Mouse (Mus musculus) liver, adult 2 months (tissue): ENCODE results near the gene Cul9. TPM values are rescaled to one million over a fixed set of nuclear protein-coding genes. Genes with fewer than 3 reads are reported as not detected.

Source experiments
- DNase-seq: peaks from one replicate; pipeline ENCODE4 v3.0.0-alpha.2; 2011; ENCODE audit warnings: low read depth, low spot score; ENCODE audit errors: extremely low read depth
- H3K27ac ChIP-seq: fragments of 200-500 bp; replicated peaks from 2 replicates; pipeline ENCODE4 v1.5.1; 2012; ENCODE audit warnings: low read depth, mild to moderate bottlenecking, control low read depth, inconsistent platforms, low read length; ENCODE audit not compliant: insufficient read depth
- H3K27me3 ChIP-seq: fragments of 200-500 bp; 2 replicates; pipeline ENCODE4 v1.6.1; 2012; ENCODE audit warnings: mild to moderate bottlenecking, moderate library complexity, low read length, inconsistent platforms; ENCODE audit not compliant: control insufficient read depth, insufficient read depth
- H3K36me3 ChIP-seq: fragments of 200-500 bp; 2 replicates; pipeline ENCODE4 v1.6.1; 2012; ENCODE audit warnings: low read length, inconsistent platforms; ENCODE audit not compliant: control insufficient read depth, insufficient read depth
- H3K4me1 ChIP-seq: fragments of 200-500 bp; 2 replicates; pipeline ENCODE4 v1.6.1; 2011; ENCODE audit warnings: low read length; ENCODE audit not compliant: control insufficient read depth, insufficient read depth
- H3K4me3 ChIP-seq: fragments of 200-500 bp; 2 replicates; pipeline ENCODE4 v1.5.1; 2011; ENCODE audit warnings: low read depth, mild to moderate bottlenecking, control low read depth, low read length, moderate library complexity; ENCODE audit not compliant: insufficient read depth
- H3K79me2 ChIP-seq: fragments of 200-500 bp; 2 replicates; pipeline ENCODE4 v1.6.1; 2012; ENCODE audit warnings: inconsistent platforms, mild to moderate bottlenecking, low read length, moderate library complexity; ENCODE audit not compliant: control insufficient read depth, insufficient read depth
- H3K9ac ChIP-seq: fragments of 200-500 bp; 2 replicates; pipeline ENCODE4 v1.6.1; 2012; ENCODE audit warnings: low read depth, mild to moderate bottlenecking, control low read depth, inconsistent platforms, low read length
- CTCF ChIP-seq: fragments of 200-500 bp; IDR thresholded peaks from 2 replicates; pipeline ENCODE4 v1.5.1; 2011; ENCODE audit warnings: low read depth, low read length, control low read depth
- POLR2A ChIP-seq: fragments of 200-500 bp; IDR thresholded peaks from 2 replicates; pipeline ENCODE4 v1.6.1; 2011; ENCODE audit warnings: low read length, control low read depth; ENCODE audit not compliant: insufficient read depth; ENCODE audit errors: extremely low read depth
- WGBS: fragments of 180-500 bp; shearing (Covaris S2); methylation state at CpG from one replicate; pipeline ENCODE4 v1.1.7; 2018; 5-methylcytosine and 5-hydroxymethylcytosine counted together
- polyA plus RNA-seq: library from polyadenylated mRNA; depleted of rRNA; stranded (reverse); fragments of >200 nt; gene quantifications from 2 replicates; pipeline ENCODE4 v1.2.3, GENCODE M21; 2012
- total RNA-seq: library from RNA; depleted of rRNA; stranded (reverse); fragments of >200 nt; gene quantifications from 2 replicates; pipeline ENCODE4 v1.2.3, GENCODE M21; 2014

Gene Cul9
- total and polyA plus RNA-seq, 2 experiments, result 4.1 to 10.1 TPM

GRCm38 (mm10) chr17:46589635-46590314 lies 43.6 kb upstream of the Cul9 start:
- Histone ChIP-seq H3K4me1 (no peaks in the 10 kb centered on the region; the same call in 1 of the 2 replicates), H3K27me3 (no peaks in the 10 kb centered on the region), H3K36me3 (no peaks in the 10 kb centered on the region), H3K79me2 (no peaks in the 10 kb centered on the region), H3K27ac (no peak overlapping the region), H3K4me3 (no peak overlapping the region), H3K9ac (no peak overlapping the region)
- WGBS, result 77% methylated on average over 16 of the region's 16 CpGs
- peak; percentile 17 for DNase-seq
- no peak for TF ChIP-seq CTCF
- TF ChIP-seq POLR2A, result no peak

DNA sequence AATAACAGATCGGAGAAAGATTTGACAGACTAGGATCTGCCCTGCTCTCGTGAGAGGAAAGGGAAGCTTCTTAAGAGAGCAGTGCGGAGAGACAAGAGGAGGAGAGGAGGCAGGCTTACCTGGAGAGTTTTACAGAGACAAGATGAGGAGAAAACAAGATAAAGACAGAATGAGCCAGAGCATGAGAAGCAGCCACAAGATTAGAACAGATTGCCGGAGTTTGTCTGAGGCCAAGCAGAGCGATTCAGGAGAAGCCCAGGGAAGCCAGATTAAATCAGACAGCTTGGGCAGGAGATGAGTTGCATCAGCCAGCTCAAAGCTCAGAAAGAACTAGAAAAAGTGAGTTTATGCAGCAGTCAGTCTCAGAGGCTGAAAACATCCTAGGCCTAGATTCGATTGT lies 42.7 kb upstream of the Cul9 start:
- TF ChIP-seq POLR2A, result no peak
- TF ChIP-seq CTCF, result no peak
- Histone ChIP-seq H3K4me1 (no peaks in the 10 kb centered on the region; the same call in 1 of the 2 replicates), H3K27ac (no peak overlapping the region), H3K27me3 (no peaks in the 10 kb centered on the region), H3K9ac (no peak overlapping the region), H3K4me3 (no peak overlapping the region), H3K79me2 (no peaks in the 10 kb centered on the region), H3K36me3 (no peaks in the 10 kb centered on the region)
- no peak for DNase-seq
- 92% methylated on average over 6 of the region's 6 CpGs for WGBS

GRCm38 (mm10) chr17:46588173-46588572 lies 42.0 kb upstream of the Cul9 start:
- Histone ChIP-seq H3K79me2 (no peaks in the 10 kb centered on the region), H3K36me3 (no peaks in the 10 kb centered on the region), H3K4me3 (no peak overlapping the region), H3K27me3 (no peaks in the 10 kb centered on the region), H3K4me1 (no peaks in the 10 kb centered on the region; the same call in 1 of the 2 replicates), H3K27ac (no peak overlapping the region), H3K9ac (no peak overlapping the region)
- no peak for DNase-seq
- WGBS, result 79% methylated on average over 9 of the region's 9 CpGs
- TF ChIP-seq CTCF (no peak), POLR2A (no peak)

GRCm38 (mm10) chr17:46586327-46586726 lies 40.1 kb upstream of the Cul9 start:
- Histone ChIP-seq H3K79me2 (no peaks in the 10 kb centered on the region), H3K4me1 (no peaks in the 10 kb centered on the region; the same call in 1 of the 2 replicates), H3K36me3 (no peaks in the 10 kb centered on the region), H3K9ac (no peak overlapping the region), H3K4me3 (no peak overlapping the region), H3K27ac (no peak overlapping the region), H3K27me3 (no peaks in the 10 kb centered on the region)
- WGBS, result 90% methylated on average over 8 of the region's 8 CpGs
- no peak for DNase-seq
- TF ChIP-seq POLR2A, result no peak
- no peak for TF ChIP-seq CTCF

DNA sequence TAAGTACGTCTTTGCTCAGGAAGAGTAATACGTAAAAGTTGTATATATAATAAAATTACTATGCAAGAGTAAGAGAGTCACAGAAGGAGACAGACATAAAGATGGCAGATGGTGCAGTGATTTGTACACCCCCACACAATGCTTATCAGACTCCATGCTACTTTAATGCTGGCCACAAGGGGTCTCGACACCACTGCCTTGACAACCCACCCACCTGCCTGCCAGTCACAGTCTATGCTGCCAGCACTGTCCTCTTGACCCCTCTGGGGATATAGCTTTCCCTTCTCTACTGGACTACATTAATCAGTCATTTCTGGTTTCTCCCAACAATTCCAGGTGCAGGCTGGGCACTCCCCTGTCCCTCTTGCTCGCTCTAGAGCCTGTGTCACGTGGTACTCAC lies 32.5 kb upstream of the Cul9 start:
- H3K27ac ChIP-seq, result no peak overlapping the region
- TF ChIP-seq CTCF (no peak), POLR2A (no peak)
- 79% methylated on average over 5 of the region's 5 CpGs for WGBS
- H3K27me3 ChIP-seq, result no peaks in the 10 kb centered on the region
- no peaks in the 10 kb centered on the region for H3K36me3 ChIP-seq
- no peak overlapping the region for H3K4me3 ChIP-seq
- H3K9ac ChIP-seq, result no peak overlapping the region
- H3K4me1 ChIP-seq, result no peaks in the 10 kb centered on the region
- no peaks in the 10 kb centered on the region for H3K79me2 ChIP-seq
- no peak for DNase-seq

DNA sequence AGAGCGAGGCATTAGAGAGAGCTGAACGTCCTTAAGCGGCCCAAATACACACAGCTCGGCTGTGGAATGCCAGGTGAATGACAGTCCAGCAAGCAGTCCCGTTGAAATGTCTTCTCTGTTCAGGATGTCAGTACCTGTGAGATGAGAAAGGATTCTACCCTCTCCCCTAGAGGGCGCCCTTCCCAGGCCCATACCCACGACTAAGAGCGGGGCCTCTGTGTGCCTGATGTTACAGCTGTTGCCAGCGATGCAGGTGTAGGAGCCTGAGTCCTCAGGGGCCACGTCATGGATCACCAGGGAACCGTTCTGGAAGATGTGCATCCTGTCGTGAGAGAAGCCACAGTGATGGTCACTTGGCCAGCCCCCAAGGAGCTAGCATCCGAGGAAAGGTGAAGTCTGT lies 29.9 kb upstream of the Cul9 start:
- Histone ChIP-seq H3K79me2 (no peaks in the 10 kb centered on the region), H3K27ac (no peak overlapping the region), H3K9ac (no peak overlapping the region), H3K4me3 (no peak overlapping the region), H3K36me3 (no peaks in the 10 kb centered on the region), H3K27me3 (no peaks in the 10 kb centered on the region), H3K4me1 (no peaks in the 10 kb centered on the region)
- DNase-seq, result no peak
- TF ChIP-seq POLR2A (no peak), CTCF (peak; percentile 61)
- WGBS, result 82% methylated on average over 13 of the region's 13 CpGs
